Mouse (Mus musculus) CH12F3 (cell line): ENCODE data around the gene Rhbdd3.

Experiments used
- in situ Hi-C: fragments of 300-500 bp; cut with MboI; formaldehyde crosslinking; loops from 2 replicates; pipeline ENCODE4 v1.14.3; 2020; ENCODE audit warnings: low sequenced_read_pairs

Gene Rhbdd3

DNA sequence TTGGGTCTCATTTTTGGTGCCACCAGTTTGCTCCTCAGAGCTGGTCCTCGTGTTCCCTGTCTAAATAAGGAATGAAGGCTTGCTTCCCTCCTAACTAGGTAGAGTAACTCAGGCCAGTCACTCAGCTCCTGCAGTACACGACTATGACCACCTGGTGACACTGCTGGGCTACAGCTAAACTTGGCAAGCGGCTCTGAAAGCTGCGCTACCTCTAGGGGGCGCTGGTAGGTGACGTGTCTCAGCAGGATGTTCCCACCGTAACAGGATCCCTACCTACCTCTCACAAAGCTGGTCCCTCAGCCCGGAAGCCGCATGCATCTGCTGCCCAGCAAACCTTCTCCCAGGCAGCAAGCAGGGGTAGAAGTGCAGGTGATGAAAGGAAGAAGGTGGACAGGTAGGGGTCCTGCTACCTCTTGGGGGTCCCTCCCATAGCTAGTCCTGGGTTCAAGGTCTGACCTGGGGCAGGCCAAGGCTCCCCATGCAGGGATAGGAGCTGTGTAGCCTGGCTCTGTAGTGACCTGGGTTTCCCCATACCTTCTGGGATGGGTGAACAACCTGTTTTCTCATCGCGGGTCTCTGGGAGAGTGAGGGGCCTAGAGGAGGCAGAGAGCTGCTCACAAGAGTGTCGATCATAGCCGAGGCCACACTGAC is 16.3 kb downstream of the Rhbdd3 start:
- in situ Hi-C loops: loop anchor here (10.0 kb wide), 1 partner anchor 350 kb away; no protein-coding TSS in a partner anchor

DNA sequence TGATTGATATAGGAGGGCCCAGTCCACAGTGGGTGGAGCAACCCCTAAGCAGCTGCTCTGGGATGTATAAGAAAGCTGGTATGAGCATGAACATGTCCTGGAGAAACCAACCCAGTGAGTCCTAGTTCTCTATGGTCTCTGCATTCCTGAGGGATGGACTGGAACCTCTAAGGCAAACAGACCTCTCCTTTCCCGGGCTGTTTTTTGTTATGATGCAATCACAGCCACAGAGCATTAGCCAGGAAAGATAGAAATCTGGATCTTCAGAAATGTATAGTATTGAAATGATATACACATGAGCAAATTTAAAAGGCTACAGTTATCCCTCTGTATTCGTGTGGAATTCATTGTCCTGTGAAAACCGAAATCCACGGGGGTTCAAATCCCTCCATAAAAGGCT is 27.0 kb downstream of the Rhbdd3 start:
- in situ Hi-C loops: no loop called here

DNA sequence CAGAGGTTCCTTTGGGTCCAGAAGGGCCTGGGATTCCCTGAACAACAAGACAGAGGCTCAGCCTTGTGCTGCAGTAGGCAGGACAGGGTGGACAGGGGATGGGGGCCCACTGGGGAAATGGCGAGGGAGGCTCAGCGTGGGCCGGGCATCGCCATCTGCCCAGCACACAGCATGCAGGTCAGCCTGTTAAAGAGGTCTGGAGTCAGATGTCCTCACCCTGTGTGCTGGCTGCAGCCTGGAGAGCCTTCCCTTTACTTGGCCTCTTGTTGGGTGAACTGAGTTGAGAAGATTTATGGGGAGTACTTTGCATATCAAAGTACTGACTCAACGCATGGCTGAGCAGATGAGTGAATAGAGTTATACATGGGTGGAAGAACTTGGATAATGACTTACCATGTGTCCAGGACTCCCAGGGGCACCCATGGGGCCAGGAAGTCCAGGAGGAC is 30.3 kb downstream of the Rhbdd3 start:
- in situ Hi-C loops: no loop called here

DNA sequence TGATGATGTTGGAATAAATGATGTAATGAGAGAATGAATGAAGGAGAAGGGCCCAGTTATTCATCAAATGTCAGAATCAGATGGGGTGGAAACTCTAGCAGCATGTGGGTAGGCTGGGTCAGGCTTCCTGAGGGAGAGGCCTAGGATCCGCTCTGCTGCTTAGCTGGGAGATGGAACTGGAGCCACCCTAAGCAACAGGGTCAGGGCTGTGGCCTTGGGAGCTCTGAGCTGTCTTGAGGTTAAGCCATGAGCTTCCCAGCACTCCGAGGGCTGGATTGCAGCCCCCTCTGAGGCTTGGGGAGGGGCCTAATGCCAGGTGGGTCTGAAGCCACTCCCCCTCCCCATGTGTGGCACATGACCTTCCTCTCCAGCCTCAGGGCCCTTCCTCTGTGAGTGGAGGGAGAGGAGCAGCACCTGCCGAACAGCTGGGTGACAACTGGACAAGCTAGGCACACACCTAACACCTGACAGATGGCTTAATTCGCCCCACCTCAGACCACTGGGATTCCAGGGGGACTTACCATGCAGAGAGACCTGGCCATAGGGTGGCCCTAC is 31.5 kb downstream of the Rhbdd3 start:
- in situ Hi-C loops: no loop called here

DNA sequence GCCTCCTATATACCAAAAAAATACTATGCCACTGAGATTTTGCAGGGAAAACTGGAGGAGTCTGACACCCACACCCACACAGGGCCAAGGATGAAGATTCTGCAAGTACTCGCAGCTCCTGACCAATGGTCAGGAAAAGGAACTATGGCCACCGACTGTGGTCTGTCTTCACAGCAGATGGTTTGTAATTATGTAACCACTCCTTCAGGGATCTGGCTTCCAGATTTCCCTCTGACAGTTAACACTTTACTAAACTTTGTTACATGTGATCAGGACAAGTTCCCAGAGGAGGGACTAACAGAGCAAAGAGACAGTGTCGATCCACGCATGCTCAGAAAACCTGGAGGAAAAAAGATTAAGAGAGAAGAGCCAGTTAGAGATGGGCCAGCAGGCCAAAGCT is 34.0 kb downstream of the Rhbdd3 start:
- in situ Hi-C loops: no loop called here

DNA sequence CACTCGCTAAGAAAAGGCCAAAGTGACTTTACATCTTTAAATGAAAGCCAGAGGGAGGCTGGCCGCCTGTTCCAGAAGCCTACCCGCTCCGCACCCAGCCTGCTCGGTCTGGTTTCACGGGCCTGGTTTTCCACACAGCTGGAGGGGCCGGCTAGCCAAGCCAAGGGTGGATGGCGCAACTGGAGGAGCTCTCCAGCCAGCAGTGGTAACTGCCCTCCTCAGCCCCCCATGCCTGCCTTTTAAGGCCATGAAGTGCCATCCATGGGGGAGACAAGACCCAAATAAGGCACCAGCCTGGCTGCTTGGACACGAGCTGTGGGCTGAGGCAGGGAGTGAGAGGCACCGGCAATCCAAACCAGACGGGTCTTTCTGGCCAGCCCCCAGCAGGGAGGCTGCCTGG is 37.2 kb downstream of the Rhbdd3 start:
- in situ Hi-C loops: no loop called here

DNA sequence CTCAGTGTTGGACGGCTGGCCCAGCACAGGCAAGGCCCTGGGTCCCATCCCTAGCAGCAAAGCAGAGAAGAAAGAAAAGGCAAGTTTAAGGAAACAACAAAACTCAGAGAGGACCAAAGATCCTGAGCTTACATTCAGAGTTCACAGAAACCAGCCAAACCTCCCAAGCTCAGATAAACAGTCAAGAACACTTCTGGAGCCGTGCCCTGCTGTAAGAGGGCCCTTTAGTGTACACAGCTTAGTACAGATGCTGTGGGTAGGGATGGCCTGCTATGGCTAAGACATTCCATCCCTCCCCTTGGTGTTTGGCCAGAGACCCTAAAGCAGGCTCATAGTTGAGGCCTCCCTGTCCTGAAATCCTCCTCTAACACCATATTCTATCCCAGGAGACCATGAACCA is 39.9 kb downstream of the Rhbdd3 start:
- in situ Hi-C loops: no loop called here

DNA sequence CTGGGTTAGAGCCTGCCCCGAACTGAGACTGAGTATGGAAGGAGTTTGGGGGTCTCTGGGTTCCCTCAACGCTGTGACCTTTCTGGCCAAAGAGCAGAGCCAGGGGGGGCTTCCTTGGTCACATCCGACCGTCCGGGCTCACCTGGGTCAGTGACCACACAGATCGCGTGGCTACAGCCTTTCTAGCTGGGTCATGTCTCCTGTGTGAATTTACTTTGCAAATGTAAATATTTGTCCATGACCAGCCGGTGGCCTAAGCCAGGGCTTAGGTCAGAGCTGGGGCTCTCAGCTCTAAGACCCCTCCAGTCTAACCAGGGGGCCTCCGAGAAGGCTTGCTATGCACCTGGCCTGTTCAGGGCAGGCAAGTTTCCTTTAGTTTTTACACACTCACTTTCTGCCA is 40.6 kb downstream of the Rhbdd3 start:
- in situ Hi-C loops: no loop called here

DNA sequence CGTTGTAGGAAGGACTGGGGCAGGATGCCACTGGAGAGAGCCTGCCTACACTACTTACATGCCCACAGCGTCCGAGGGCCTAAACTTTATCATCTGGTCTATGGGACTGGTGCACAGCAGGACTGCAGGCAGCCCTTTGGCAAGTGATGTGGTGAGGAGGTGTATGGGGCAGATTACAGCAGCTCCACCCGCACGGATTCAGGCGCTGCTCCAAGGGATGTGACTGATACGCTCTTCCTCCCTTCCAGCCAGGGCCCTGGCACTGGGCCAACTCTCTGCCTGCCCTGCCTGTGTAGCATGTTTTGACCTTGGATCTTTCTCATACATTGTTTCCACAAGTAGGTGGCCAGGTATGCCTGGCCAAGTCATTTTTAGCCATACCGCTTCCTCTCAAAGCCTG is 41.9 kb downstream of the Rhbdd3 start:
- in situ Hi-C loops: no loop called here

DNA sequence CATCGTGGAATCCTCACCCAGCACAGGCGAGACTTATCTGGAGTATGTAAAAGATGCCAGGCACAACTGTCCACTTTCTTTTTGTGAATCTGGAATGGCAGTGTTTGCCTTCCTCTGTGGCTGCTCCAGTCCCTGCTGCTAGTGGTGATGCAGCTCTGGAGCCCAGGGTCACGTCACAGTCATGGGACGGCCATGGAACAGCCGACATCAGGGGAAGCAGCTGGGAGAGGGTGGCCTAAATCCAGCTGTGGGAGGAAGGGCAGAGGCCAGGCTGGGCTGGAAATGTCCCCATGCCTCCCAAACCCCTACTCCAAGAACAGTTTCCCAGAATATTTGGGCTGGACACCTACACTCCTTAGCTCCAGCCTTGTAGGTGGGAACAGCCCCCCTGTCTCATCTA is 42.5 kb downstream of the Rhbdd3 start:
- in situ Hi-C loops: no loop called here

DNA sequence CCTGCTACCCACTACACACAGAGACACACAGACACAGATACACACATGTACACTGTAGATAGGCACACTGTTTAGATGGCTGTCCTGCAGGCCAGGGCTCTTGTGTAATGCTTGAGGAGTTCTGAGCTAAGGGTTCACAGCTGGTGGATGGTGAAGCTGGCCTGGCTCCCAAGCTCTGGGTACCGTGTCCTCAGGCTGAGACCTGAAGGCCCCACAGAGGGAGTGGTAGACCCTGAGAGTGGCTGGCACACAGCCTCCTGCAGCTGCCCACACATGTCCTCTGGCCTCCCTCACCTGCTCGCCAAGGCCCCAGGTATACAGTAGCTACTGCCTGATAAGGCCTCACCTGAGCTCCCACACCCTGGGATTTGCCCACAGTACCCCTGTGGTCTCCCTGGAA is 43.2 kb downstream of the Rhbdd3 start:
- in situ Hi-C loops: no loop called here

DNA sequence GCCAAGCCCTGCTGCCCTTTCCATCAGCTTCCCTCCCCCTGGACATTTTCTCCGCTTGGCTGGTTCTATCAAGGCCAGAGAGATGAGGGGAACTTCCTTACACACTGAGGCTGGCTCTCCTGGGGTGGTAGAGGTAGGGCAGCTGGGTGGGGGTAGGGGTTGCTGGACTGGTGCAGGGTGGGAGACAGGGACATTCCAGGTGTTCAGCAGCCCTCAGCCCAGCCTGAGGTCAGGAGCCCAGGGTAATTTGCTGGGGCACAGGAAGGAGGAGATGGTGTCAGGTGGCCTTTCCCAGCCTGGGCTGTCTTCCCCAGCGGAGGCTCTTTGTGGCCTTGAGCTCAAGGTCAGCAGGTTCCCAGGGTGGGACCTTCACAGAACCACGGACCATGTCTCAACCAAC is 46.9 kb downstream of the Rhbdd3 start:
- in situ Hi-C loops: no loop called here

DNA sequence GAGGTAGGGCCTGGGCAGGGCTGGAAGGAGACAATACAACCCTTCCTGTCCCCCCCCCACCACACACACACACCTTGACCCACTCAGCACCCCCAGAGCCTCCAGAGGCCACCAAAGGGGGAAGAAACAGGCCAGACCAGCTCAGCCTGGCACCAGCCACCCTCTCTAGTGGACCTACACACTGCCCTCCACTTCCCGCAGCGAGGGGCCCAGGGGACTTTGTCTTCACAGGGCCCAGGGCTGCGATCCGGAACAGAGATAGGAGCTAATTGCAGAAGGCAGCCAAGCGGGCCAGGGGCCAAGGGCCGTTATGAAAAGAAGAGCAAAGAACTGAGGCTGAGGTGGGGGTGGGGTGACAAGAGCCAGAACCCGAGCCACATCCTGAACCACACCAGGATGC is 50.5 kb downstream of the Rhbdd3 start:
- in situ Hi-C loops: no loop called here

DNA sequence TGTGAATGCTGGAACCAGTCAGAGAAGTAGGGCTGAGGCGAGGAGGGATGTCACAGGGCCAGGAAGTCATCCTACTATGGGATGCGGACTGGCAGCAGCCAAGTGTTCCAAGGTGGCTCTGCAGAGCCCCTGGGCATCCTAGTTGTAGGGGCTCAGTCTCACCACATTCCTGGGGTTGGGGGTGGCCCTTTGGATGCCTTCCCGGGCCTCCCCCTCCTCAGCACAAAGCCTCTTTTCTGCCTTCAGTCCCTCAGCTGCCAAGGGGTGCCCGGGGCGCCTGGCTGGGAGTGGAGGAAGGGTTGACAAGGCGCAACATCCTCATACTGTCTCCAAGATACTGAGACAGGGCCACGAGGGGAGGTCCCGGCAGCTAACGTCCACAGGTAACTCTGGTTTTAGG is 51.2 kb downstream of the Rhbdd3 start:
- in situ Hi-C loops: no loop called here

DNA sequence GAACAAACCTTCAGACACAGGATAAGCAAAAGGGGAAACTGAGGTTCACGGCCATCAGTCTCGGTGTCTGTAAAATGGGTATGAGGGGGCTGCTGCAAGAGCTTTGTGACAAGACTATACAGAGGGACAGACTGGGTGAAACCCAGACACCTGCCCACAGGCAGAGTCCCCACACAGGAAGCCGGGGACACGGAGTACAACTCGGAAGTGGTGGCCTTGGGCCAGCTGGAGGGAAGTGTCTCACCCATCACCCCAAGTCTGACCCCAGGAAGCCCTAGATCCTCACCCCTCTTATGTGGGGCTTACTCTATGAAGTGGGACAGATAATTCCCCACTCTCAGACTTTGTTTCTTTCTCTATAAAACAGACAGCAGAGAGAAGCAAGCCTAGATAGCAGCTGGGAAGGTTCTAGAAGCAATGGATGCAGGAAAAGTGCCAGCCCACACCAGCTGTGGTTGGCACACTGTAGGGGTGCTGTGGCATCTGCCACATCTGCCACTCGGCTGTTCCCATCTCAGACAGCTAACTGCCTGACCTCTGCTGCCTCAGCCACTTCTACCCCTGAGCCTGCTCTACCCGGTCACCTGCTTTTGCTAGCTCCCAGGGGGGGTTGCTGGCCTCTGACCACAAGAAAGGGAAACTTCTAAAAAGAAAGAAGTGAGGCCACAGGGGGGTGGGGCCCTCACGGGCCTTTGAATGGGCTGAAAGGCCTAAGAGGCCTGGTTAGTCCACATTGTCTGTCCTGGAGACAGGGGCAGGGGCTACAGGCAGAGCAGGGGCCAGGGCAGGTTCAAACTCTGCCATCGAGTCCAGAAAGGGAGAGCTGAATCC is 51.9 kb downstream of the Rhbdd3 start:
- in situ Hi-C loops: no loop called here

DNA sequence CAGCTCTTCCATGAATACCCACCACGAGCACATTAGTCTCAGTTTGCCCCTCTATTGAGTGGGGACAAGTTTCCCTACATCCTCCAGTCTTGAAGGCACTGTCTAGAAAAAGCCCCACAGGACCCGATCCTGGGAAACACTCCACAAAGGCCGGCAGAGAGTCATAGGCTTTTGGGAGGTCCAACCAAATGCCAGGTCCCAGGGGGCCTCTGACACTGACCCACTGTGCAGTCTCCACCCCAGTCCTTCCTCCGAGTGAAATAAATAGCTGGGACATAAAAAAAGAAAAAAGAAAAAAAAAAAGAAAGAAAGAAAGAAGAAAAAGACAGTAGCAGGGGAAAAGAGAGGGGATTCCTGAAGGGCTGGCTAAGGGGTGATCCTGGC is 52.5 kb downstream of the Rhbdd3 start:
- in situ Hi-C loops: no loop called here

DNA sequence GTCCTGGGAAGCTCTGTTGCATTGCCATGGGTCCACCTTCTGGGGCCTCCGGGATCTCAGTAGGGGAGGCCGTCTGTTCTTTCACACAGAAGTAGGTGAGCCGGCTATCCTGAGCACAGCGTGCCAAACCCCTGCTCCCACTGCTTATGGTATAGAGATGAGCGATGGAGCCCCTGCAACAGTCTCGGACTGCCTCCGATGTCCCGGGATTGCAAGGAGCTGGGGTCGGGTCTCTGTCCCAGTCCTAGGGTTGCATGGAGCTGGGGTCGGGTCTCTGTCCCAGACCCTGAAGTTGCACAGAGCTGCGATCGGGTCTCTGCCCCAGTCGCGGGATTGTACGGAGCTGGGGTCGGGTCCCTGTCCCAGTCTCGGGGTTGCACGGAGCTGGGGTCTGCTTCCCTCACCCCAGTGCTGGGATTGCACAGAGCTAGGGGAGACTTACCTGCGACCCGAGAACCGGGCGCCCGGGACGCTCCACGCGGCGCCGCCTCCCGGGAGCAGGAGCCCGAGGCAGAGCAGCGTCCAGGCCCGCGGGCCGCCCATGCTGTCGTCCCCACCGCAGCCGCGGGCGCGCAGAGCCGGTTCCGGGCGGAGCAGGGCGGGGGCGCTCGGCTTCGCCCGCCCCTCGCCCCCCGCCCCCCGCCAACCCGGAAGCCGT is 53.1 kb downstream of the Rhbdd3 start, which contains the start of gene Emid1:
Emid1 (minus strand) TSS at position 578 of the 658 bp plus-strand sequence.
- in situ Hi-C loops: no loop called here

DNA sequence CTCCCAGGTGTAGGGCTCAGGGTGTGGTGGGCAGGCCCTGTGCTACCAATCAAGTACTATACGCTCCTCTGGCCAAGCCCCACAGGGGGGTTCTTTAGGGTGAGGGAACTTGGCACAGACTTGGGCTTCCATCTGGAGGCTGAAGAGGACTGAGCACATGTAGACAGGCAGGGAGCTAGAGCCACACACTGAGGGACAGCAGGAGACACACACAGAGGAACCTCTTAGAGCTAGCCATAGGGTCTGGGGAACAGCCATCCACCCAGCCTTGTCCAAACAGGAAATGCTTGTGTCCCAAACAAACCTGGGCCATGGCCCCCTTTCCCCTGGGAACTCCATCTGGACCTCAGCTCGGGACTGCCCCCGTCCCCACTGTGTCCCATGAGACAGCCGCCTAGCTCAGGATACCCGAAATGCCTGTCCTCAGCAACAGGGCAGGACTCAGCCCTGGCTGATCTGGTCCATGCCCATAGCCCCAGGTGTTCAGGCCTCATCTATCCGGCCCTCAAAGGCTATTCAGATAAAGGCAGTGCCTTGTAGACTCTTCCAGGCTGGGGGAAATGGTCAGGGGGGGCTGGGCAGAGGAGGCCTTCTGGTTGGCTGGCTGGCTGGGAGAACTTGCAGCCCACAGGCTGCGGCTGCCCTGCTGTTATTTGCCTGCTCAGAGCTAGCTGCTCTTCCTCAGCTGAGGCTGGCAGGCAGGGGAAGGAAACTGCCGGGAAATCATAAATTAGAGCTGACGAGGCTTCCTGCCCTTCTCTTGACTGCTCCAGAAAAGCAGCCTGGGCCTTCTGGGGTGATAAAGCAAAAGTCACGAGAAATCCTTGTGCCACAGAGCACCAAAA is 56.5 kb downstream of the Rhbdd3 start:
- in situ Hi-C loops: no loop called here
